Mouse (Mus musculus) limb, embryonic 11.5 days (tissue): ENCODE results near the gene Igf1r. TPM values are rescaled to one million over a fixed set of nuclear protein-coding genes. Genes with fewer than 3 reads are reported as not detected.

ENCODE experiments used
- ATAC-seq: fragments of 200-750 bp; cut with Nextera tagmentation; 2 replicates; pipeline ENCODE4 v1.8.0; 2017; ENCODE audit warnings: low read depth; ENCODE audit not compliant: insufficient number of reproducible peaks, low FRiP score, low TSS enrichment
- DNase-seq: peaks from one replicate; pipeline ENCODE4 v3.0.0-alpha.2; 2015; ENCODE audit warnings: low spot score
- H3K27ac ChIP-seq: fragments of 300-500 bp; sonication (generic); replicated peaks from 2 replicates; pipeline ENCODE4 v1.5.1; 2014; ENCODE audit warnings: low read depth, mild to moderate bottlenecking, low read length
- H3K27me3 ChIP-seq: fragments of 300-500 bp; sonication (generic); 2 replicates; pipeline ENCODE4 v1.6.1; 2014; ENCODE audit warnings: mild to moderate bottlenecking, low read length, mixed read lengths; ENCODE audit not compliant: control insufficient read depth, insufficient read depth
- H3K36me3 ChIP-seq: fragments of 300-500 bp; sonication (generic); 2 replicates; pipeline ENCODE4 v1.6.1; 2014; ENCODE audit warnings: mild to moderate bottlenecking, low read length, moderate library complexity, mixed read lengths; ENCODE audit not compliant: control insufficient read depth, insufficient read depth
- H3K4me1 ChIP-seq: fragments of 300-500 bp; sonication (generic); 2 replicates; pipeline ENCODE4 v1.6.1; 2014; ENCODE audit warnings: low read length, mixed read lengths; ENCODE audit not compliant: control insufficient read depth, insufficient read depth
- H3K4me2 ChIP-seq: fragments of 300-500 bp; sonication (generic); 2 replicates; pipeline ENCODE4 v1.6.1; 2014; ENCODE audit warnings: low read depth, mild to moderate bottlenecking, moderate library complexity; ENCODE audit not compliant: severe bottlenecking
- H3K4me3 ChIP-seq: fragments of 300-500 bp; sonication (generic); 2 replicates; pipeline ENCODE4 v1.5.1; 2014; ENCODE audit warnings: low read depth, low read length
- H3K9ac ChIP-seq: fragments of 300-500 bp; sonication (generic); 2 replicates; pipeline ENCODE4 v1.6.1; 2014; ENCODE audit warnings: mild to moderate bottlenecking, low read length
- H3K9me3 ChIP-seq: fragments of 300-500 bp; sonication (generic); 2 replicates; pipeline ENCODE4 v1.6.1; 2016; ENCODE audit warnings: low read length; ENCODE audit not compliant: control insufficient read depth
- WGBS: fragments of 180-500 bp; shearing (Covaris S2); extraction: QIAGEN DNeasy Blood & Tissue Kit; methylation state at CpG from one replicate; pipeline ENCODE4 v1.1.7; 2014; 5-methylcytosine and 5-hydroxymethylcytosine counted together
- polyA plus RNA-seq: library from polyadenylated mRNA; unstranded; fragments of >200 nt; fragmentation: Nextera tagmentation; extraction: Ambion mirVana; gene quantifications from 2 replicates; pipeline ENCODE4 v1.2.1, GENCODE M21; 2014

Gene Igf1r
- polyA plus RNA-seq, 1 experiment from 2014 or later: 29.9 TPM

DNA sequence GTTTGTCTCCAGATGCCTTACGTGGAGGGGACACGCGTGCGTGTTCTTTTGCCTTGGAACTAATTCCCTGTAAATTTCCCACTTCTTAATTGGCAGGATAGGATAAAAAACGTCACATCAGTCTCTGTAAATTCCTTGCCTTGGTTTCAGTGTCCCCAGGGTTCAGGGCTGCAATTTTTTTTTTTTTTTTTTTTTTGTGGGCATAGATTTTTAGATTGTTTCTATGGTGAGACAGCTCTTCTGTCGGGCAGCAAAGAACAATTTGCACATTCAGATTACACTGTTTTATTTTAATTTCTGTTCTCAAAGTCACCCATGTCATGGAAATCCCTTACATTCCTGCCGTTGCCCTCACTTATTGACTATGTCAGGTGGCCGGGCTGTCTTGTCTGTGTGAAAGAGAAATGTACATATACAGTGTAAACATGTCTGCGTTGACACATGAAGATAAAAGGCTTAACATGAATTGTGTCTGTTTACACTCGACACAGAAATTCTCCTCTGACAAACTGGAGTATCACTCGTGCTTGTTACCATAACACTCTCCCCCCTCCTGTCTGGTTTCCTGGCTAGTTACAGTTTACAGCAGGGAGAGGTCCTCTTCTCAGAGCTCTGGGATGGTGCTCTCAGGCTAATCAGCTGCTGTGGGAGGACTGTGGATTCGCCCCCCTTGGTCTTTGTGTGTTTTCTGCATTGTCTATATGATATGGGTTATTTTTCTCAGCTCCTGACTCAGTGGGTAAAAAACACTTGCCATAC is 43.8 kb downstream of the Igf1r start:
- Histone ChIP-seq H3K27ac (no peak overlapping the region), H3K36me3 (no peaks in the 10 kb centered on the region), H3K9me3 (no peaks in the 10 kb centered on the region), H3K27me3 (no peaks in the 10 kb centered on the region), H3K4me1 (peaks cover 12% of the 10 kb centered on the region), H3K9ac (no peak overlapping the region), H3K4me3 (no peak overlapping the region), H3K4me2 (no peak overlapping the region)
- DNase-seq (no peak), ATAC-seq (no peak)
- 65% methylated on average over 12 of the region's 12 CpGs for WGBS

- H3K9ac ChIP-seq: no peak overlapping the region
- WGBS: 82% methylated on average over 5 of the region's 5 CpGs
- no peak for ATAC-seq
Observed at GRCm38 (mm10) chr7:68001269-68001668, 48.6 kb downstream of the Igf1r start.

GRCm38 (mm10) chr7:68006074-68006473 is 53.4 kb downstream of the Igf1r start:
- DNase-seq (no peak), ATAC-seq (no peak)
- no peaks in the 10 kb centered on the region for H3K27me3 ChIP-seq
- H3K9ac ChIP-seq: no peak overlapping the region
- no peak overlapping the region for H3K4me2 ChIP-seq
- peaks cover 6% of the 10 kb centered on the region; the same call in 1 of the 2 replicates for H3K36me3 ChIP-seq
- H3K4me1 ChIP-seq: 0 out of 2 replicates have a peak, but pooled peaks cover 3% of the 10 kb centered on the region
- H3K9me3 ChIP-seq: no peaks in the 10 kb centered on the region
- no peak overlapping the region for H3K27ac ChIP-seq
- H3K4me3 ChIP-seq: no peak overlapping the region
- WGBS: 95% methylated on average over 7 of the region's 7 CpGs

More at GRCm38 (mm10) chr7:68001269-68001668, 48.6 kb downstream of the Igf1r start:
- H3K27ac ChIP-seq: no peak overlapping the region
- H3K4me1 ChIP-seq: no peaks in the 10 kb centered on the region
- no peaks in the 10 kb centered on the region for H3K9me3 ChIP-seq
- no peak for DNase-seq
- no peaks in the 10 kb centered on the region for H3K27me3 ChIP-seq
- H3K4me2 ChIP-seq: no peak overlapping the region
- no peak overlapping the region for H3K4me3 ChIP-seq
- peaks cover 2% of the 10 kb centered on the region; the same call in 1 of the 2 replicates for H3K36me3 ChIP-seq

- H3K27me3 ChIP-seq: no peaks in the 10 kb centered on the region
- H3K27ac ChIP-seq: no peak overlapping the region
- no peak for DNase-seq
- 0 out of 2 replicates have a peak, but pooled peaks cover 3% of the 10 kb centered on the region for H3K4me1 ChIP-seq
- no peaks in the 10 kb centered on the region for H3K9me3 ChIP-seq
- 93% methylated on average over 6 of the region's 6 CpGs for WGBS
- H3K4me2 ChIP-seq: no peak overlapping the region
- H3K4me3 ChIP-seq: no peak overlapping the region
- no peak overlapping the region for H3K9ac ChIP-seq
- no peak for ATAC-seq
- peaks cover 6% of the 10 kb centered on the region; the same call in 1 of the 2 replicates for H3K36me3 ChIP-seq
Observed at GRCm38 (mm10) chr7:68006496-68006895, 53.9 kb downstream of the Igf1r start.

DNA sequence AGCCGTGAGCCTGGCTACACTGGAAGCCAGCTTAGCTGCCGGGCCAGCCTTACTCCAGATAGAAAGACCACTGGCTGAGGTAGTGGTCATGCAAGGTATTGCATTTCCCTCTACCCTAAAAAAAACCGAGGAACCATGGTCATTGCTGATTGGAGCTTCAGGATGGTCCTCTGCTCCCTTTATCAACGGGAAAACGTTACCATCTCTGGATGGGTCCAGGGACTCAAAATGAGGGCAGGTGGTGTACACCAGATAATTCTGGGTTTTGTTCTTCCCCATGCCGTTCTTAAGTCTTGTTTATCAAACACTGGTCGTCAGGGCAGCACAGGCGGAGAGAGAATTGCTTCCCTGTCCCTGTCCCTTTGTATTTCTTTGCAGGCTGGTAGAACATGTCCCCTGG is 57.0 kb downstream of the Igf1r start:
- 73% methylated on average over 8 of the region's 8 CpGs for WGBS
- Histone ChIP-seq H3K27ac (no peak overlapping the region), H3K36me3 (peaks cover 4% of the 10 kb centered on the region; the same call in 1 of the 2 replicates), H3K9ac (no peak overlapping the region), H3K4me2 (no peak overlapping the region), H3K4me1 (0 out of 2 replicates have a peak, but pooled peaks cover 6% of the 10 kb centered on the region), H3K4me3 (no peak overlapping the region), H3K9me3 (no peaks in the 10 kb centered on the region), H3K27me3 (no peaks in the 10 kb centered on the region)
- no peak for DNase-seq
- ATAC-seq: no peak

GRCm38 (mm10) chr7:68010168-68010567 is 57.5 kb downstream of the Igf1r start:
- Histone ChIP-seq H3K9ac (no peak overlapping the region), H3K27ac (no peak overlapping the region), H3K4me2 (no peak overlapping the region), H3K4me1 (0 out of 2 replicates have a peak, but pooled peaks cover 6% of the 10 kb centered on the region), H3K4me3 (no peak overlapping the region), H3K27me3 (no peaks in the 10 kb centered on the region), H3K36me3 (peaks cover 4% of the 10 kb centered on the region; the same call in 1 of the 2 replicates), H3K9me3 (no peaks in the 10 kb centered on the region)
- no peak for DNase-seq
- no peak for ATAC-seq
- WGBS: 57% methylated on average over 7 of the region's 7 CpGs

- DNase-seq: no peak
- Histone ChIP-seq H3K9me3 (peaks cover 3% of the 10 kb centered on the region; the same call in 1 of the 2 replicates), H3K27me3 (no peaks in the 10 kb centered on the region), H3K36me3 (peaks cover 4% of the 10 kb centered on the region; the same call in 1 of the 2 replicates), H3K4me1 (0 out of 2 replicates have a peak, but pooled peaks cover 6% of the 10 kb centered on the region), H3K9ac (no peak overlapping the region), H3K4me2 (no peak overlapping the region), H3K27ac (no peak overlapping the region), H3K4me3 (no peak overlapping the region)
- ATAC-seq: no peak
- whole genome bisulfite sequencing: 68% methylated on average over 3 of the region's 3 CpGs
Observed at GRCm38 (mm10) chr7:68010802-68011201, 58.2 kb downstream of the Igf1r start.

GRCm38 (mm10) chr7:68011385-68012122 is 58.9 kb downstream of the Igf1r start:
- Histone ChIP-seq H3K27me3 (no peaks in the 10 kb centered on the region), H3K4me3 (no peak overlapping the region), H3K4me1 (0 out of 2 replicates have a peak, but pooled peaks cover 6% of the 10 kb centered on the region), H3K27ac (no peak overlapping the region), H3K9me3 (peaks cover 4% of the 10 kb centered on the region; the same call in 1 of the 2 replicates), H3K9ac (no peak overlapping the region), H3K4me2 (no peak overlapping the region), H3K36me3 (peaks cover 4% of the 10 kb centered on the region; the same call in 1 of the 2 replicates)
- ATAC-seq (no peak), DNase-seq (no peak)
- WGBS: 83% methylated on average over 13 of the region's 13 CpGs
